Mouse (Mus musculus) ES-Bruce4 (cell line): ENCODE measurements around the gene Mtf2.

Experiments used
- CTCF ChIP-seq: IDR thresholded peaks from one replicate; pipeline ENCODE4 v1.8.1; 2011; ENCODE audit warnings: low read depth, low read length
- EP300 ChIP-seq: IDR thresholded peaks from 2 replicates; pipeline ENCODE4 v1.6.1; 2011; ENCODE audit warnings: low read depth, low read length; ENCODE audit not compliant: insufficient read depth
- POLR2A ChIP-seq: IDR thresholded peaks from one replicate; pipeline ENCODE4 v1.8.1; 2011; ENCODE audit warnings: low read length; ENCODE audit not compliant: insufficient read depth

DNA sequence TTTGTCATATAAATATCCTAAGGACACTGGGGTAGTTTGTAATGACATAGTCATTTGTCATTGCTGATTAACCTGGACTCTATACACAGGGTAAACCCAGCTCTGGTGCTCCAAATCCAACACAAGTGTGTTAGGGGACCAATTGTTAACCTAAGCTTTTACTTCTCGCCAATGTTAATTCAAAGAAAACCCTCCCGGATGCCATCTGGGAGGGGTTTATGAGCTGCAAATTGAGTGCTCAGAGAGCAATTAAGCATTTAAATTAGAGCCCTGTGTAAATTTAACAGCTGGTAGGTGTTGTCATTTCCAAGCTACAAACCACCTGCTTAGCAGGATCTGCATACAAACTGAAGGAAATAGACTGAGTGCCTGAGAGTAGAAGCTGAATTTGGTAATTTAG, 30.0 kb upstream of the Mtf2 start:
- no peak for TF ChIP-seq CTCF
- TF ChIP-seq POLR2A: no peak
- no peak for TF ChIP-seq EP300
